Mouse (Mus musculus): ENCODE data around the gene Golt1b.
A peak's percentile ranks its signal among the peaks of the same experiment; 100 is the strongest.
"Not testable (repeated sequence)": the region's sequence is repeated elsewhere in the genome, so short reads cannot be mapped to it uniquely, and the experiment has no call there.

Golt1b gene

GRCm38 (mm10) chr6:142387011-142387754 lies at the start of gene Golt1b, which contains the start of gene Recql:
Gene Golt1b (plus strand): TSS chr6:142387221.
Gene Recql (minus strand): TSS chr6:142387087.
- peak; percentile 98 for DNase-seq (ENCODE audit: extremely low spot score, low spot score)

GRCm38 (mm10) chr6:142338961-142339360 lies 48.1 kb upstream of the Golt1b start:
- DNase-seq (ENCODE audit: extremely low spot score, low spot score): no peak

GRCm38 (mm10) chr6:142339576-142339975 lies 47.4 kb upstream of the Golt1b start:
- DNase-seq (ENCODE audit: extremely low spot score, low spot score): no peak

- peak; percentile 51 for DNase-seq (ENCODE audit: extremely low spot score, low spot score)
These were observed 43.5 kb upstream of the Golt1b start for GRCm38 (mm10) chr6:142343561-142343960.

- DNase-seq (ENCODE audit: extremely low spot score, low spot score): peak; percentile 91
These were observed 41.5 kb upstream of the Golt1b start, which contains the start of gene Pyroxd1 for GRCm38 (mm10) chr6:142345440-142346038. Gene Pyroxd1 (plus strand): TSS chr6:142345654.

GRCm38 (mm10) chr6:142346181-142347110 lies 40.6 kb upstream of the Golt1b start:
- peak; percentile 8 for DNase-seq (ENCODE audit: extremely low spot score, low spot score)

GRCm38 (mm10) chr6:142347431-142348385 lies 39.3 kb upstream of the Golt1b start:
- DNase-seq (ENCODE audit: extremely low spot score, low spot score): peak; percentile 3

GRCm38 (mm10) chr6:142352099-142352498 lies 34.9 kb upstream of the Golt1b start:
- not testable (repeated sequence) for DNase-seq (ENCODE audit: extremely low spot score, low spot score)

- DNase-seq (ENCODE audit: extremely low spot score, low spot score): no peak
These were observed 29.9 kb upstream of the Golt1b start for GRCm38 (mm10) chr6:142357106-142357505.

- DNase-seq (ENCODE audit: extremely low spot score, low spot score): no peak
These were observed 25.0 kb upstream of the Golt1b start for GRCm38 (mm10) chr6:142362036-142362435.

- no peak for DNase-seq (ENCODE audit: extremely low spot score, low spot score)
These were observed 23.9 kb upstream of the Golt1b start for GRCm38 (mm10) chr6:142363019-142363576.

- no peak for DNase-seq (ENCODE audit: extremely low spot score, low spot score)
These were observed 21.1 kb upstream of the Golt1b start for GRCm38 (mm10) chr6:142365742-142366472.

- DNase-seq (ENCODE audit: extremely low spot score, low spot score): no peak
These were observed 20.5 kb upstream of the Golt1b start for GRCm38 (mm10) chr6:142366473-142367018.

- no peak for DNase-seq (ENCODE audit: extremely low spot score, low spot score)
These were observed 19.5 kb upstream of the Golt1b start for GRCm38 (mm10) chr6:142367565-142367964.

- DNase-seq (ENCODE audit: extremely low spot score, low spot score): no peak
These were observed 17.5 kb upstream of the Golt1b start for GRCm38 (mm10) chr6:142369568-142369967.

- no peak for DNase-seq (ENCODE audit: extremely low spot score, low spot score)
These were observed 9.9 kb upstream of the Golt1b start for GRCm38 (mm10) chr6:142377081-142377480.

GRCm38 (mm10) chr6:142378576-142379330 lies 8.3 kb upstream of the Golt1b start:
- DNase-seq (ENCODE audit: extremely low spot score, low spot score): no peak

GRCm38 (mm10) chr6:142379961-142380360 lies 7.1 kb upstream of the Golt1b start:
- no peak for DNase-seq (ENCODE audit: extremely low spot score, low spot score)

Data from neural tube, embryonic 10.5 days (tissue).